Mouse (Mus musculus) kidney, adult 2 months (tissue): Measurements from ENCODE around the gene Ephx1.
"Not testable (repeated sequence)": the region's sequence is repeated elsewhere in the genome, so short reads cannot be mapped to it uniquely, and the experiment has no call there.

Experiments used
- CTCF ChIP-seq: fragments of 200-500 bp; conservative IDR thresholded peaks from 2 replicates; pipeline ENCODE4 v1.5.1; 2011; ENCODE audit warnings: low read depth, mild to moderate bottlenecking, control low read depth, low read length, moderate library complexity, mixed read lengths; ENCODE audit not compliant: insufficient read depth, insufficient read length
- POLR2A ChIP-seq: fragments of 200-500 bp; IDR thresholded peaks from one replicate; pipeline ENCODE4 v1.6.1; 2011; ENCODE audit warnings: low read depth, low read length, control low read depth

- TF ChIP-seq POLR2A, CTCF: not testable (repeated sequence)
Observed at GRCm38 (mm10) chr1:180981298-180982046, 39.2 kb downstream of the Ephx1 start.
